Mouse (Mus musculus) hindlimb bud, embryonic 11.5 days (tissue): ENCODE results near the gene Gm11146.

Source experiments
- DNase-seq: peaks from one replicate; pipeline ENCODE4 v3.0.0-alpha.2; 2012; ENCODE audit warnings: low read depth, low spot score; ENCODE audit errors: extremely low spot score

Gene Gm11146

DNA sequence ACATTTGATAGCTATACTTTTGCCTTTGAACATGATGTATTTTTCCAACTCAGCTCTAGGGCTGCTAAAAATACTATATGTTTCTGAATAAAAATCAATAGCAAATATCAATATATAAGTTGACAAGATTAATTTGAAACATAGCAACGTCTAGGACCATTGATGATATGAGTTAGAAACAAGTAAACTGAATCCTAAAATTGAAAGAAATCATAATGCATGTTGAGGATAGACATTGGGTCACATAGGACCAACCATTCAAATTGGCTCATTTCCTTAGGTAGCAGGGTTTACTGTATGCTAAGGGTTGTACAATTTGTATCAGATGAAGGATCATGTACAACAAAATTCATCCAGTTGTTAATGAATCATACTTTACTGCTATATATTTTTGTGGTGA lies at the start of gene Gm11146:
TSS of gene Gm11146 (minus strand) at position 101 of the 400 bp plus-strand sequence.
- no peak for DNase-seq

DNA sequence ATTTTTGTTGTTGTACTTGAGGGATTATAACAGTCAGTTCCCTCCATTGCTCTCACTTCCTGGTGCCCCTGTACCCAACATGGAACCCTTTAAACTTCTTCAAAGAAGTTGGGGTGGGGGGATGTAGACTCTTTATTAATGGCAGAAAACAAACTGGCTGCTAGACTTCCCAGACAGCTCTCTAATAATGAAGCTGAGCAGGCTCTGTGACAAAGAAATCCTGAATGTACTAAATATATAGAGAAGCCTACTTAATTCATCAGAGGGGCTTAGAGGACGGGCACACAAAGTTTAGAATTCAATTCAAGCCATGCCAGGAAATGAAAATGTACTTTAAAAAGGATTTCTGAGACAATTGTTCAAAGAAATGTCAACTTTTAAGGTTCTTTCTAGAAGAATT lies 48.7 kb upstream of the Gm11146 start:
- DNase-seq = no peak

DNA sequence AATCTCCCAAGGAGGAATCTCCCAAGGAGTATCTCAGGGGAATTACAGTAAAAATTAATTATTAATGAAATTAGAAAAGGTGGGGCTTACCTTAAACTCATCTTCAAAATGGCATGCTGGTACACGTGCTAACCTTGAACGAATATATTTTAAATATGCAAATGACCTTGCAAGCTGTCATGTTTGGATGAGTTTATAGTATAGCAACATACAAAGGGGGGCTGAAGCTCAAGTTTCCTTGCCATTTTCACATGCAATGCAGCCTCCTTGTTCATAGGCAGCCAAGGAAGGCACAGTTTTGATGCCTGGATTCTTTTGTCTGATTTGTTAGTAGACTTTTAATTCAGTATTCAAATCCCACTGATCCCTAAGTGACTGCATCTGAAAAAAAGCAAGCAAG lies 47.1 kb upstream of the Gm11146 start:
- no peak for DNase-seq

DNA sequence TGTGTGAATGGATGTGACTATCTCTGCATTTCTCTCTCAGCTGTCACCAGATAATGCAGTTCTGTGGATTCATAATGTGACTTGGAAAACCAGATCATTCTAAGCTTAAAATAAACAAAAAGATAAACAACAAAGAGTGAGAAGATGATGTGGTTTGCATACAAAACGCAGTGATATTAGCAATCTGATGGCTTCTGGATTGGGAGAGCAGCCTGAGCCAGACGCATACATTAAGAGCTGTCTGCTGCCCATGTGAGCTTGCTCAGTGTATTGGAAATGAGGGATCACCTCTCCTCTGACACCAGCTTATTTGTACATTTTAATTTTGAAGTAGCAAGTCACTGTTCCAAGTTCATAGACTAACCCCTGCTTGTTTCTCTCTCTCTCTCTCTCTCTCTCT lies 46.3 kb upstream of the Gm11146 start:
- DNase-seq = no peak

DNA sequence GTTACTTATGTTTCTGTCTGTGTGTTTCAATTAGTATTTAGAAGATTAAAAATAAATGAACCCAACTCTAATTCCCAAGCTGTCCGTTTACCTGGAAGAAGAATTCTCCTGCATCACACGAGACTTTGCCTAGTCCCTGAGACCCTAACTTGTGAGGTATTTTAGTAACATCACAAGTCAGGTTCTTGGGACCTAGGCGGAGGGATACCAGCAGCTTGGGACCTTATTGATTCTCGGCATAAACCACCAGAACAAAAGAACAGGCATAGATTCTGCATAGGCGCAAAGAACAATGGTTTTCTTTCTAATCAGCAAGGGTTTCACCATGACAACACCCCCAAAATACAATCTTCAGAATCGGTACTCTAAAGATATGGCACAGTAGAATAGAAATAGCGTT lies 44.3 kb upstream of the Gm11146 start:
- DNase-seq = no peak

DNA sequence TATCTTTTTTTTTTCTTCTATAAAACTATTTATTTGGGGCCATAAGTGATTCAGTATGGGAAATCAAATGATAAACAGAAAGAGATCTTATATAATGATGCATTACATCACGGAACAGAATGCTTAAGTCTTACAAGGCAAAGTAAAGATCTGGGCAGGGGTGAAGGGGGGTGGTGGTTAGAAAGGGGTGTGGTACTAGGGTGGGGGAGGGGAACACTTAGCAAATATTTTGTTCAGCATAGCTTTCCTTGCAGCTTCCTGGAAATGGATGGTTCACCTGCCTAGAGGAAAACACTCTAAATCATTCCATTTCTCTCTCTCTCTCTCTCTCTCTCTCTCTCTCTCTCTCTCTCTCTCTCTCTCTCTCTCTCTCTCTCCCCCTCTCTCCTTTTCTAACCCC lies 43.1 kb upstream of the Gm11146 start:
- DNase-seq = no peak

DNA sequence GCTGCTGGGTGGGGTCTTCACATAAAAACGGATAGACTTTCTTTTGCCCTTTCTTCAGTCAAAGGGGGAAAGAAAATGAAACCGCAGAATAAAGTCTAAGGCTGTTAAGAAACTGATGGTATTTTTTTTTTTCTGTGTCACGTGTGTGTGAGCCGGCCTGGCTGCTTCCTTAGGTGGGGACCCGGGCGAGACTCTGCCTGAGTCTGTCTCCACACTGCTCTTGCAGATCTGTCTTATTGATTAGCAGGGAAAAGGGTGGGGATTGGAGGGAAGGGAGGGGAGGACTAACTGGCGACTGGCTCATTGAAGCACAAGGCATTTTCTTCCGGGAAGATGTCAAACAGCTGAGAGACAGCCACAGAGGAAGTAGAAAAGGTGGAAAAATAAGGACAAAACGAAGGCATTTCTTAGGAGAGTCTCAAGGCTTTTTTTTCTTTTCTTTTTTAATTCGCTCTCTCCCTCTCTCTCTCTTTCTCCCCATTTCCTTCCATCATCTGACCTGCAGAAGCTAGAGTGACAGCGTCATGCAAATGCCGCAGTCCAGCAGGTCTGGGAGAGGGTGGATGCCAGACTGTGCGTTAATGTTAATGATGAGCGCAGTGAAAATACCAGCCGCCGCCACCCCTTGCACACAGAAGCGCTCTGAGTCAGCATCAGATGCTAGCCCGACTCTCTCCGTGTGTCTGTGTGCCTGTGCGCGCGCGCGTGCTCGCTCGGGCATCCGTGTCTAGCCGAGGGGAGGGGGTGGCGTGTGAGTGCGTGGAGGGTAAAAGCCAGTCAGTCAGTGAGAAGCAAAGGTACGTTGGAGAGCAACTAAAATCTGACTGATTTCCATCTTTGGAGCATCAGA lies 42.2 kb upstream of the Gm11146 start:
- no peak for DNase-seq

DNA sequence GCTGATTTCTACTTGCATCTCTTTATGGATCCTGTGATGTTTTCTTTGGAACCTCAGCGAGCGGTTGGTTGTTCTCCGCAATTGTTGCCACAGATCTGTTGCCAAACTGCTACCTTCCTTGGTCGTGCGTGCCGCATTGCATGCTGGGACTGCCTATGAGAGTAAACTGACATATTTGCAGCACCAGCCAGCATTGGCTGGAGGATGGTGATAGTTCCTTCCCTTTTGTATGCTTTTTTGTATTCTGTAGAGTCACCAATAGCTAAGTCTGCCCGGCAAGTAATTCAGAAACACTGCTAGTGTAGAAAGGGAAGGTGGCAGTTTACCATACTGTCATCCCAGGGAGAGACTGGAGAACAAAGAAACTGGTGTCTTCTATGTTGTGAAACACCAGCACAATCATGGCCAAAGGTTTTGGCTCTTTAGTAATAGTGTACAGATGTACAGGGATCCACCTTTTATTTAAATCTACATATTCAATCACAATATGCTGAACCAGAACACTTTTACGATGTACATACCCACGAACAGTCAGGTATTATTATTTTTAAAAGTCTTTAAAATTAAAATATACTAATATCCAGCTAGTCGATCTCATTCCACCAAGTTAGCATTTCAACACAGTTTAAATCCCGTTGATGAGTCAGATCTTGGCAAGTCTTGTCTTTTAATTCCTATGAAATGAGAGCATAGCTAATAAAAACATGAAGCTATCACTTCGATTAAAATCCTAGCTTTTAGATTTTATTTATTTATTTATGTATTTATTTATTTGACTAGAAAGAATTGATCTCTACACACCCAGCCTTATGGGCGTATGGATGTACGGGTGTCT lies 41.4 kb upstream of the Gm11146 start:
- no peak for DNase-seq

DNA sequence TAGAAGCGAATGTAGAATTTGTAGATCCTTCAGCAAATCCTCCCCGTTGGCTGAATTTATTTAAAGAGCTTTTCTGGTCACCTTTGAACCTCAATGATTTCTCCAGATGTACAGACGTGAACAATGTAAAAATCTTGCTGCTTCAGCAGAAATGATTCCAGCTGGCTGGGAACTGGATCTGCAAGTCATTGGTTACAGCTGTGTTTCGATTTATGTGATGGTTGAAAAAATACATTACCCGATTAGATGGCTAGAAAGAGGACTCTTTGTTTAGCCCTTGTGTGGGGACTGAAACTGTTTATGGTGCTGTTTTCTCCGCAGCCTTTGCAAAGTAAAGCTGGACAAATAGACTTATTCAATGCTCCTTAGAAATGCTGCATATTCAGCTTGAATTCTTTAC lies 34.6 kb upstream of the Gm11146 start:
- peak; percentile 76 for DNase-seq

DNA sequence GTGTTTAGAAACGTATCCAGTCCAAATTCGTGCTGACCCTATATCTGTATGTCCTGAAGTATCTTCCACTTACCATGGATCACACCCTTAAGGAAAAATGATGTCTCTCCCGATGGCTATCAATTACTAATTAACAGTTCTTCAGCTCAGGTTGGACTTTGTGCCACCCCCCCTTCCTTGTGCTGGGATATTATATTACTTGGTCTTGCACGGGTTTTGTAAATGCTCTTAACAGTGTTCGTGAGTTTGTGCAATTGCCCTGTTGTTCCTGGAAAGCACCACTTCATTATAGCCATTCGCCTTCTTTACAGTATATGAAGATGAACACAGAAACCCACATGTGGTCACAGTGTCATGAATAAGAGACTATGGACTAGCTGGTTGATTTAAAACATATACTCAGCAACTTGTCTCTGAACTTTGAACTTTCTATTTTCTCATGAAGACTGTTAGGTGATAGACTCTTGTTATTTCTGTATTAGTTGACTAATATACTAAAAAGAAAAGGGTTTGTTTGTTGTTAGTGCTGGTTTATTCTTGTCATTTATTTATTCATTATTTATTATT lies 30.5 kb upstream of the Gm11146 start:
- no peak for DNase-seq

DNA sequence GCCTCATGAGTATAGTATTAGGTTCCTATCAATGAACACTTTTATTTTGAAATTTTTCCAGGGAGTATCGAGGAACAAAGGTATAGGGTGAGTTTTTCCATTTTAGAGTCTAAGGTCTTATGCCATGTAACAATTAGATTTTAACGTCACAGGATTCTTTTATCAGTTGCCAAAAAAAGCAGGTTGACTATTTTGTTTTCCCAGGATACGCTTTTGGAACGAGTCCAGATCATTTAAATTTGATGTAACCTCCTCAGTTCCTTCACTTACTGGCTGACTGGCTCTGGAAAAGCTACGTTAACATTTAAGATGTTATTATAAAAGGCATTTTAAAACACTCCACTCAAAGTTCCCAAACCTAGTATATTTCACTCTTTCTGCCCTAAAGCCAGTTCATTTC lies 20.8 kb upstream of the Gm11146 start:
- no peak for DNase-seq

DNA sequence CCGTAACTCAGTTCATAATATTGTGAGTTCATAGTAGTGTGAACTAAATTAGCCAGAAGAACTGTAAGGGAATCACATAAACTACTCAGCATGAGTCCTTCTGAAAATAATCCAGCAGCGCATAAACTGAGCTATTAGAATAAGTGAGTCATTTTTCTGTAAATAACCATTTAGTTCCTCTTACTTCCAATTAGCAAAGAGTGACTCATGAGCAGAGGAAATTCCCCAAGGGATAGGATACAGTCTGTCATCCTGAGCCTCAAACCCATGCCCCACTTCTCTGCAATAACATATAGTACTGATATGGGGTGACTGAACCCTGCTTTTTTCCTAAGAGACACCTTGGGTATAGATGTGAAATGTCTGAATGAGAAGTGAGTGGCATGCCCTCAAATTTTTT lies 687 bp upstream of the Gm11146 start:
- no peak for DNase-seq

DNA sequence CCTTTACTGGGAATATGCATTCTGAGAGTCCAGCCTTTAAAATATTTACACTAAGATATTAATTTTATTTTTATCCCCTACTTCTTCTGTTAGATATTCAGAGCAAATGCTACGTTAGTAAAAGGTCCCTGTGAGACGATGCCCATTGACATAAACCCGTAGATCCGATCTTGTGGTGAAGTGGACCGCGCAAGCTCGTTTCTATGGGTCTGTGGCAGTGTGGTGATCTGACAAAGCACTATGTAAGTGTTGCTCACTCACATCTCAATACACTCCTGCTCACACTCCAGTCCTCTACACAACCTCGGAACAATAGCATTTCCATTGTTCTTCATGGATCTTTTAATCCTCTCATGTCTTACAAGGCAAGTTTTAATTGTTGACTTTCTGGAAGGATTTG lies 3.1 kb downstream of the Gm11146 start:
- DNase-seq = no peak

DNA sequence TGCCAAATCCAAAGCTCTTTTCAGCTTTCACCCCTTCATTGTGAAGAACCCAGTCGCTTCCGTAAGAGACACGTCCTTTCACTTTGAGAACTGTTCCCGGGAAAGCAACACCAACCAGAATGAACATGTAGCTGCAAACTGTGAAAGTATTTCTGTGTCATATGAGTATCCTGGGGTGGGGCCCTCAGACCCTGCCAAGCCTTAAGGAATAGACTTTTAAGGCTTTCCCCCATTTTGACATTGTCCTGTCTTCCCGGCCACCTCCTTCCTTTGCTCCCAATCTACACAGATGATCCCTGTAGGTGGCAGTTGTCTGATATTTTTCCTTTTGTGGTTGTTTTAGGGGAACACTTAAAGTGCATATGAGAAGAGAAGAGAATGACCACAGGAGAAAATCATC lies 5.3 kb downstream of the Gm11146 start:
- no peak for DNase-seq

DNA sequence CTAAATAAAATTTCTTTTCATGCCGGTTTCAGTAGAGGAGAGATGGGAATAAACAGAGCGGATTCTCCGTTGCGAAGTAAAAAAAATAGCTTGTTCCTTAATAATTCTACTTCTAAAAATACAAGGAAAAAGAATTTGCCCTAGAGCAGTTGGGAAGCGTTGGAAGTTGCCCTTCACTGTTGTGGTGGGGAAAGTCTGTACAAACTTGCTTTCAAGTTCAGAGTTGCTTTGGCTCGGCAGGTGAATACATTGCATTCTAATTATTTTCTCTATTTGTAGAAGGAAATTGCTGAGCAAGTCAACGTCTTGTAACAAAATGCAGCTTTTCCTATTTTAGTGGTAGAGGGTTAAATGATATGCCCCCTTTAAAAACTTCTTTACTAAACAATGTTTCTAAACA lies 6.2 kb downstream of the Gm11146 start:
- no peak for DNase-seq

DNA sequence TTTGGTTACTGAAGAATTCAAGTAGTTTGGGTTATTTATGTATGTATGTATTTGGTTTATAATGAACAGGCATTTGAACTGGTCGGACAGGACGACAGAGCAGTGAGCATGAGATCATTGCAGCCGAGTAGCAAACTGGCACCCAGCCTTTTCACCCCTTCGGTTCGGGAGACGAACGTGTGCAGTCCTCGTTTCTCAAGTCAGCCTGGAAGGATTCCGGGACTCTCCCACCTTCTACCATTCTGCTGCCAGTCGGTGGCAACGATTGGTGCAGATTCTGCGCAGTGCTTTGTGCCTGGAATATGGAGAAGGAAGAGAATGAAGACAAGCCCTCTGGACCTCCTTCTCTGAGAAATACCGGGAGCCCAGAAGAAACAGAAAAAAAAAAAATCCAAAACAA lies 7.3 kb downstream of the Gm11146 start:
- DNase-seq = no peak

DNA sequence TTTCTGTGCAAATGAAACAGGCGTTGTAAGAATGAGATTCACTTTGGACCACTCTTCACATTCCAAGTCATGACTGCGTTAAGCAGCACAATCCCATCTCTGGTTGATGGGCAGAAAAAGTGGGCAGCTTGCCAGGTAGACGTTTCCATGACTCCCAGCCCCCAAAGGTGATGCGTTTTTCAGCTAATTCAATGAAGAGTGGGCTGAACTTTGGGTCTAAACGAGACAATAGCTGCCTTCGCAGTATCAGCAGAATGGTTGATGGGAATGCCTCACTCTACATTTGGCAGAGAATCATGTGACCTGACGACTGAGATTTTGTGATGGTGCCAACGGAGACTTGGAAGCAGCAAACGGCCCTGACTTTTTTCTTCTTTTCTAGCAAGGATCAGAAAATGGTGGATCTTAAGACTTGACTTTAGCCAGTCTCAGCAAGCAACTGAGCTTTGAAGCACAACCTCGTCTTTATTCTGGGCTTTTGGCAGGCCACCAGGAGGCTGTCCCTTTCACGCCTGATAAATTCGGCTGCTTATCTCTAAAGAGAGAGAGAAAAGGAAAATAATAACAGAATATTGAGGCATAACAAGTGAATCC lies 8.0 kb downstream of the Gm11146 start:
- DNase-seq = no peak

DNA sequence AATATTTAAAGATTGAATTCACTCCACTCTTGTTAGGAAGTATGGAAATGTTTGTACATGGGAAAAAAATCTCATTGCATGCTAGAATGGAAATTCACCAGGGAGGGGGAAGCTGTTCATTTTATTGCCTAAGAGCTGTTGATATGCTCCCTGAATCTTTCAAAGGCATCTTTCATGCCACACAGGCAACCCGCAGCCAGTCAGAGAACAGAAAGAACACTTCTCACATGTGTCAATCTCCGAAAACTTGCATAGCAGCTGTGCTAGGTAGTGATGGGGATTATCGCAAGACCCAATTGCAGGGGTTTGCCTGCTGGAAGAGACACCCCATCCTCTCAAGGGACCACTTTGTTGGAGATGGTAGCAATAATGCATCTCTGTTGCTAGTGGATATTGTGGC lies 8.9 kb downstream of the Gm11146 start:
- DNase-seq = no peak

DNA sequence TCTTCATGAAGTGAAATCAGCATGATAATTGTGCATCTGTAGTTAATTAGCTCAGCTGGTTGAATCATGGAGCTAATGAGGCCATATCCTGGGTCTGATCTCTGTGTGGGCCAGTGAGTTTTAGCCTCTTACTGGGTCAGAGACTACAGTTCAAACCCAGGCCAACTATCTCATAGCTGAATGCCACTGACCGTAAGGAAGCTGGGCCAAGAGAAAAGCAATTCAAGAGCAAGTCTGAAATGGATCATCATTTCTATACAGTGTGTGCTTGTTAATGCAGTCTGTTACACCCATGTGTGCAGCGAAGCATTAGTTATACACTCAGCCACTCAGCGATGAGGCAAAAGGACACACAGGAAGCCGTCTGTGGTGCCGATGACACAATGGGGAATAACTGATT lies 28.9 kb downstream of the Gm11146 start:
- DNase-seq = no peak

DNA sequence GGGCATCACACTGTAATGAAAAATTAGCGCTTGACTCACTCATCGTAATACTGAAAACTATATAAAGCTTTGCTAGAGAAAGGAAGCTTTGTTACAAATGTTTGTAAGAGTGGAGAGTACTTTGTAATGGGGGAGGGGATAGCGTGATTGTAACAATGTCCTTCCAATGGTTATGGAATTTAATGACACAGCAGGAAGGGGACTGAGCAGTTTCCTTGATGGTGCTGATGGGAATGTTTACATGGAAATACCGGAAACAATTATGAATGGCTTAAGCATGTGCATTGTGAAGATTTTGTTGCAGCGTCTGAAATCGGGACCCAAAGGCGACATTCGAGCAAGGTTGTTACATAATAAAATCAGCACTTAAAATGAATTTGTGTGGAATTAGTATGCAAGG lies 32.4 kb downstream of the Gm11146 start:
- DNase-seq = no peak

DNA sequence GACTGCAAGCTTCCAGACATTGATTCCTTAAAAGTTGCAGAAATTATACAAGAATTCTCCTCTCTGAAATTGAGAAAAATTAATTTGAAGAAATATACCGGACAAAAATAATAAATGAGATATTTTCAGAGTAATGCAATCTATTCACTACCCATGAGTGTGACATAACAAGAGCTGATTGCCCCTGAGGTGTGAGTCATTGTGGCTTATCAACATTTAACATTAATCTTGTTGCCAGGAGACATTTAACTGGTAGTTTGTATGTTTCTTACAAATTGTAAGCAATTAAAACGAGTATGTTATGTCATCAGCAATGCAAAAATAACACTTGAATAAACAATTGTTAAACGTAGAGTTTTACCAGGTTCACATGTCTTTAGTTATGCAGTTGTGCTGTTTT lies 33.5 kb downstream of the Gm11146 start:
- DNase-seq = no peak

DNA sequence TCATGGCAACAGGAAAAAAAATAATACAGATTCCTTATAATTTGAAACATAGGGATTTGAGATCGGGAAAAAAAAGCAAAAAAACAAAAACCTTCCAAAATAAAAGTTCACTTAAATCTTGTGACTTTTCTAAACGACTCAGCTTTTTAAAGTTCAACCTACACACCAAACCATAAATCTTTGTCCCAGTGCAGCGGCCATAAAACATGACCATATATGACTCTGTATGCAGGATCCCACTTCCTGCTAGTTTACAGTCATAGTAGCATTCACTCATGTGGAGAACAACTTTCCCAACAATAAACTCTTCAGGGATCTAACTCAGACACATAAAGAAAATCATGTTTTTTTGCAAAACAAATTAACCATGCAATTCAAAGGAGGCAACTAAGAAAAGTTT lies 39.0 kb downstream of the Gm11146 start:
- DNase-seq = no peak
